In genomic region chr2:93045818-93046508, GRCm38 (mm10) we compare ENCODE assay signal across 8 mouse cellular contexts. TPM values are rescaled to one million over a fixed set of nuclear protein-coding genes. Genes with fewer than 3 reads are reported as not detected.
DNase-seq lines count a peak whose midpoint lies in the region; ATAC-seq and TF ChIP-seq lines count a peak whose summit lies in the region.

Gene Prdm11 (minus strand): TSS chr2:93046167.

- DNase-seq in cerebellum, adult 11-12 months = peak; percentile 51
- DNase-seq in cerebellum, postnatal 36 days = no peak
- peak; percentile 35 for DNase-seq in 416B (ENCODE audit: low read depth)
- peak; percentile 55 for DNase-seq in brain, embryonic 14.5 days (ENCODE audit: low read depth)
- peak; percentile 54 to 59 for DNase-seq in heart, postnatal 14 days
- peak in 1 of 2 experiments; percentile 23 for DNase-seq in left cerebral cortex, adult 8-10 months (ENCODE audit: low spot score in 2 of 2)
- peak; percentile 34 to 38 for DNase-seq in thymus, postnatal 10 days (ENCODE audit: low spot score in 2 of 2)

- peak; percentile 20; the same call in 1 of the 2 replicates for ATAC-seq in megakaryocyte progenitor cell, adult 5-6 weeks (replicated peaks; ENCODE audit: poor library complexity)

- TF ChIP-seq POLR2A in brain, embryonic 14.5 days (IDR thresholded peaks at IDR 0.05; ENCODE audit: borderline replicate concordance, extremely low read depth, insufficient read depth, insufficient read length, poor library complexity, severe bottlenecking) = peak; percentile 71; the same call in 1 of the 2 replicates

- TF ChIP-seq CTCF in brain, embryonic 14.5 days (IDR thresholded peaks at IDR 0.05; ENCODE audit: borderline replicate concordance, extremely low read depth, insufficient read depth, insufficient read length) = no peak

- intact Hi-C loops in heart, postnatal 14 days (cut with DNase I) = loop anchor here (5.0 kb wide), 1 partner anchor 59 kb away; no protein-coding TSS in a partner anchor

RNA-seq across cellular contexts. Expression of gene Prdm11, which starts in this region (rescaled TPM):
- polyA plus RNA-seq in brain, embryonic 14.5 days (2012; rRNA removed) = 6.9 and 11.8 TPM in 2 replicates
- 10 to 100 TPM; 19.4 to 20.5 TPM for total RNA-seq in heart, postnatal 14 days (2021)
- 10 to 100 TPM; 21.0 to 22.5 (median 21.5) TPM for total RNA-seq in left cerebral cortex, adult 8-10 months (2022)
- total RNA-seq in megakaryocyte progenitor cell, adult 5-6 weeks (2015) = 3.5 and 5.1 TPM in 2 replicates
- 4.6 and 5.6 TPM in 2 replicates for total RNA-seq in megakaryocyte progenitor cell, adult 5-6 weeks (2017)

Comparison
In these comparisons a context has a peak if more than half of its experiments do, and no peak if none do; other contexts are left out.
1. DNase-seq: peak in cerebellum, adult 11-12 months (single experiment), 416B (single experiment), brain, embryonic 14.5 days (single experiment), heart, postnatal 14 days (2 of 2) and thymus, postnatal 10 days (2 of 2); none in cerebellum, postnatal 36 days (0 of 2).